Mouse (Mus musculus) thymus, postnatal 0 days (tissue): ENCODE data around the gene Plekhh1. TPM values are rescaled to one million over a fixed set of nuclear protein-coding genes. Genes with fewer than 3 reads are reported as not detected.

ENCODE experiments used
- DNase-seq: peaks from one replicate; pipeline ENCODE4 v3.0.0-alpha.2; 2015; ENCODE audit warnings: low spot score
- polyA plus RNA-seq: library from polyadenylated mRNA; unstranded; fragments of >200 nt; fragmentation: Nextera tagmentation; extraction: Ambion mirVana; gene quantifications from 2 replicates; pipeline ENCODE4 v1.2.1, GENCODE M21; 2015

Gene Plekhh1
- 0.33 and 0.46 TPM in 2 replicates for polyA plus RNA-seq

DNA sequence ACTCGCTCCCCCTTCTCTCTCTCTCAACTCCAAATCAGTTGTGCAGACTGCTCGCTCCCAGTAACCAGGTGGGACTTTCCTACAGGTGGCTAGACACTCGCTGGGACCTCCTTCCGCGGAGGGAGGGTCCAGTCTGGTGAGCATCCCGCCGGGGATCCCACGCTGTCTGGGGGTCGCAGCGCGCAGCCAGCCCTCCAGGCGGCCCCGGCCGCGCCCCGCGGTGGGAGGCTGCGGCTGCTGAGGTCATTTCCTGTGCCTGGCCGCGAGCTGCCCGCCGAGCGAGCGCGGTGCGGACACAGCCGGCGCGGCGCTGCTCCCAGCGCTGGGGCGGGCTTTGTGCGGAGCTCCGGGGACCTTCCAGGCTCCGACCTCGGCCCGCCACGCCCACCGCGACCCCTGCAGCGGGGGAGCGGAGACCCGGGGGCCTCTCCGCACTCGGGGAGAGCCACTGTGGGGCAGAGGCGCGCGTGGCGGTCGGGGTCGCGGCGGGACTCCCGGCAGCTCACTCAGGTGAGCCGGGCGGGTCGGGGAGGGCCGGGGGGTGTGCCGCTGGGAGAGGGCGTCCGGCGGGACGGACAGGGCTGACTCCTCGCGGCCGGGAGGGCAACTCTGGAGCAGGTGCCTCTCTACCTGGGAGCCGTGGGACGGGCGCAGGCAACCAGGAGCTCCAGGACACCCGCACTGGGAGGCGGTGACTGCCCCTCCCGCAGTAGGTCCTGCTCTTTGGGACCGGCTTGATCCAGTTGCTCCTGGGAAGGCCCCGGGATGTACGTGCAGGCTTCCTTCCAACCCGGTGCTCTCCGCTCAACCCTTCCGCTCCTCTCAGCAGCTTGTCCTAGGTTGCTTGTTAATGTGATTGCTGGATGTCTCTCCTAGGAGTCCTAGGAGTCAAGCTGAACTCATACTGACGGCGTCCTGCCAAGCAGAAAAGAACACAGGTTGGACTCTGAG, at the start of gene Plekhh1:
Gene Plekhh1 (plus strand): TSS at position 253 of the 951 bp plus-strand sequence.
- peak; percentile 6 for DNase-seq

DNA sequence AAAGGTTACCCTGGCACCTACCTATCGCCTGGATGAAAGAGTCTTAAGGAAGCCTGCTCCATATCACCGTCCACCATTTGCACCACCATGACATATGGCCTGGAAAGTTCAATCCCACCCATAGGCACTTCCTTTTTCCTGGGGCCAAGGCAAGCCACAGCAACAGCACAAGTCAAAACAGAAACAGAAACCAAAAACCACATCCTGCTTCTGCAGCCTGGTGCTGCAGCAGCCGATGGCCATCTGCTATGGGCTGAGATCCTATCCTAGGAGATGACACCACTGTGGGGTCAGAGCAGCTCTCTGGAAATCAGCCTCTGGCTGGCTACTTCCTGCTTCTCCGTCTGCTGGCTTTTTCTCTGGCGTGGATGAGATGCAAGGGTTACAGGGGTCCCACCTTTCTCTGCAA, 48.3 kb upstream of the Plekhh1 start:
- DNase-seq = peak; percentile 89

DNA sequence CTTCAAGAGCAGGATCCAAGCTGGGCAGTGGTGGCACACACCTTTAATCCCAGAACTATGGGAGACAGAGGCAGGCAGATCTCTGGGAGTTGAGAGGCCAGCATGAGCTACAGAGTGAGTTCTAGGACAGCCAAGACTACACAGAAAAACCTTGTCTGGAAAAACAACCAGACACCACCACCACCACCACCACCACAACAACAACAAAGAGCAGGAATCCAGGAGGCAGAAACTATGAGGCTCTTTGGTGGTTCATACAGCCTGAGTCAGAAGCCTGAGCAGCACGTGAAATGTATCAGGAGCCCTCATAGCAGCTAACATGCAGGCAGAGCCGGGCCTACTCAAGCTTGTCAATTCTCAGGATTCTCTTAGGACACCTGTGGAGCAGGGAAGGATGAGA, 47.8 kb upstream of the Plekhh1 start:
- no peak for DNase-seq

DNA sequence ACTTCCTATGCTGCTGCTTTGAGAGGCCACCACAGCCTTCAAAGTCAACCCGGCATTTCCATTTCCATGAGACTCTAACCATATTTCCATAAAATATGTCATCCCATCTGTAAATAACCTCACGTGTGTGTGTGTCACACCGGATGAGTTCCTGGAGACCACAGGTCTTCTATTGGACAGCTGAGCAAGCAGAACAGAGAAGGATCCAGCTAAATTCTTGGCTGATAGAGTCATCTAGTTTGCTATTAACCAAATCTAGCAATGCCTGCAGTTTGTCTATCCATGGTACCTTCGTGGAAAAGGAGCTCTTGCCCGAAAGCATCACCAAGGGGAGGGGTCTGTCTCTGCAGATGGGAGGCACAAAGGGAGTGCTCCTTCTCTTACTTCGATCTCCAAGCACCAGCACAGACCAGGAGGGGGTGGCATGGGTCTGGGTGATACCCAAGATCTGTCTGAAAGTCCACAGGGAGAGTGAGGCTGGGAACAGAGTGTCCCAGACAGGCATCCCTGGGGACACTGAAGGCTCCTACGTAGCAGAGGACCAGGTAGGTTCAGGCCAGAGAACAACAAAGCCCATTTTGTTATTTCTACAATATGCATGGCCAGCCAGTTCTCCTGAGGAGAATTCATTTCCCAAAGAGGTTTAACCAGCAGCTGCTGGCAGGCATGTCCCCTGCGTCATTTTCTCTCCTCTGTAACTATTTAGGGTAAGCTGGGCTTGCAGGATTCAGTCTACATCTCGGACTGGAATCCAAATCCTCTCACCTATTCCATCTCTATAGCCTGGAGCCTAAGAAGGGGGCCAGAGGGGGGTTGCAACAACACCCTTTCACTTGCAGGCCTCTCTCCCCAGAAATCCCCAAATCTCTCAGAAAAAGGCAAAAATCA, 46.8 kb upstream of the Plekhh1 start:
- no peak for DNase-seq

DNA sequence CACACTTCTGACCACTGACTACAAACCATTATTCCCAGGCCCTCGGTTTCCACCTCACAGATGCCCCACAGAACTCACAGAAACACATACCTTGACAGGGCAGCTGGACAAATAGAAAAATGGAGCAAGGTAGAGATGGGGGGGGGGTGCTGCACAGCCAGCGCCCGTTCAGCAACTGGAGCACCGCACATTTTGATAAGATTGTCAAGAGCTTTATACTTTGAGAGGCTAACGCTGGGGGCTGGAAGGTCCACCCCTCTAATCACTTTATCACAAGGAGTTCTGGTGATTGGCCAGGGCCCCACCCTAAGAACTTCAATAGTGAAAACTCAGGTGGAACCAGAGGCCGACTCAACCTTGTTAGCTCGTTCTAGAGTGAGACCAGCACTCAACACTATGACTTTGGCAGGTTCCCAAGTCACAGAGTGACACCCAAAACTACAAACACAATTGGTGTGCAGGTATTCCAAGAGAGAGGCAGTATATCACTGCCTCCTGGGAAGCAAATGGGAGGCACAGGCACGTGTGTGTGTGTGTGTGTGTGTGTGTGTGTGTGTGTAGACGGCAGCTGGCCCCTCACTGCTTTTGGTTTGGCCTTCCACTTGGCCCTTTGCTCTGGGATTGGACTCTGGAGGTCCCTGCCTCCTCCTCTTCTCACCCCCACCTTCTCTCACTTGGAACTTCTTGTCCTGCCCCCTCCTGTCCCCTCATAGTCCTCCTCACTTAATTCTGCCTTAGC, 45.5 kb upstream of the Plekhh1 start:
- DNase-seq = no peak

DNA sequence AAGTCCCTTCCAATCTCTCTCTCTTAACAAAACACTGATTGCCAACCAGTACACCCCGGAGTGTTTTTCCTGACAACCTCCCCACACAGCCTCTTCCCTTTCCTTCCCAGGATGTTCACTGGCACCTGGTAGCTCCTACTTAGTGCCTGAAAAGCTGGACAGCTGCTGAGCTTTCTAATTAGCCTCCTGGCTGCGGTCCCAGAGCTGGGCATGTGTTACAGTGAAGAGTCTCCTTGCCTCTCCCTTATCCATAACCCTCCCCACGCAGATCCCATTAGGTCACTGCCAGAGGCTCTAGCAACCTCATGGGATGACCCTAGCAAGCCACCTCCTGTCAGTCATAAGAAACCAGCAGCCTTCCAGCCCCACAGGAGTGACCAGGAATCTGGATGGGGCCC, 44.9 kb upstream of the Plekhh1 start:
- DNase-seq = no peak

DNA sequence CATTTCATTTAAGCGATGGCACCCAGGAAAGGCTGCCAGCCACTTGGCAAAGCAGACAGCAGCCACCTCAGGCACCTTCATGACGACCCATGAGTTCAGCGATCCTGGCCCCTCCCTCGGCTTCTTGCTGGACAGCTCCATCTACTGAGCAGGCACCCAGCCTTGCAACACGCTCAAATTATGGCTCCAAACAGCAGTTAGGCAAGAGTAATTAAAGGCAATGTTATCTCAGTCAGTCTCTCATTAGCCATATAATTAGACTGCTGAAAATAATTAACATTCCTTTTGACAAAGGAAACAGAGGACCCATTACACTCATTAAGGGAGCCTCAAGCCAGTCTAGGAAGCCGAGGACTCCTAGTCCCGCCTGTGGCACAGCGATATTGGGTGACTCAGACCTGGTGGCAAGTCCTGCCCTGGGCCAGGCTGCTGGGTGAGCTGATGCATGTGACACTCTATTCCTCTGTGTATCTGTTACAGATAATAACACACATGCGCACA, 41.3 kb upstream of the Plekhh1 start:
- DNase-seq = no peak

DNA sequence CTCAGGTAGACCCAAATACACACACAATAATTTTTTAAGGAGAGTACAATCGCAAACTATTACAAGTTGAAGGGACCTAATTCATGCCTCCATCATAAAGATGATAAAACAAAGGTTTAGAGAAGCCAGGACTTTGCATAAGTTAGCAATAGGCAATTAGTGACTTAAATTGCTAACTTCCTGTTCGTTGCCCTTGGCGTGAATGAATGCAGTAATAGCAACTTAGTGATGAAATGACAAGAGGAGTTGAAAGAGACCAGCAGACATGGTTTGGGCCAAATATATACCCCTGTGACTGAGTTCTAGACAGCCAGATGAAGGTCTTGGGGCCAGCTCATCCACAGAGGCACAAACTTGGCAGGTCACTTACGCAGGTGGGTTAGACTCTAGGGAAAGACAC, 32.7 kb upstream of the Plekhh1 start:
- DNase-seq = no peak

DNA sequence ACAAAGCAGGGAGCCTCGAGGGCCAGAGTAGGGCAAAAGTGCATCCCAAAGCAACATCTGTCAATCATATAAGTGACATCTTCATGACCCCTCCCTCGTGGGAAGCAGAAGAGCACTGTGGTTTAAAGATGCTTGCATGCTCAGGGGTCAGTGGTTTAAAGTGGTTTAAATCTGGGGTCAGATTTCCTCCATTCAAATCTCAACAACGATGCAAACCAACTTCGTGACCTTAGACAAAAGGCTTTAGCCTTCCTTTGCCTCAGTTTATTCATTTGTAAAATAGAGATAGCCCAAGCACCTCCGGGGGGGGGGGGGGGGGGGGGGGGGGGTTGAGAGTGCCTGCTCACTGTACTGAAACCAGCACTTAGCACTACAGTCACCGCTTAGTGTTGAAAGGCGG, 32.3 kb upstream of the Plekhh1 start:
- DNase-seq = no peak

DNA sequence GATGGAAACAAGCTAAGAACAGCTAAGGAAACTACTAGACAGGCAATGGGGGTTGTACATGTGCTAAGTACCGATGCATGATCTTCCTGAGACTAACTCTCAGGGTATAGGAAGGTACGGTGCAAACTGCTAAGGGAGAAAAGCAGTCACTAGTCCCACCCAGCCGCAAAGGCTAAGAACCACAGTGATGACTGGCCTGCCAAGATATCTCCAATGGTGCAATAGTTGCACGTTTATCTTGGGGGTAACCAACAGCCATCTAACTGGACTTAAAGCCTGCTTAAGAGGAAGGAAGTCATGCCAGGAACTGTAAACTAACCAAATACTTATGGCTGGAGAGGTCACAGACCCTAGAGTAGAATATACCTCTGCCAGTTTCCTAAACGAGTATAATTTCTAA, 26.6 kb upstream of the Plekhh1 start:
- no peak for DNase-seq

DNA sequence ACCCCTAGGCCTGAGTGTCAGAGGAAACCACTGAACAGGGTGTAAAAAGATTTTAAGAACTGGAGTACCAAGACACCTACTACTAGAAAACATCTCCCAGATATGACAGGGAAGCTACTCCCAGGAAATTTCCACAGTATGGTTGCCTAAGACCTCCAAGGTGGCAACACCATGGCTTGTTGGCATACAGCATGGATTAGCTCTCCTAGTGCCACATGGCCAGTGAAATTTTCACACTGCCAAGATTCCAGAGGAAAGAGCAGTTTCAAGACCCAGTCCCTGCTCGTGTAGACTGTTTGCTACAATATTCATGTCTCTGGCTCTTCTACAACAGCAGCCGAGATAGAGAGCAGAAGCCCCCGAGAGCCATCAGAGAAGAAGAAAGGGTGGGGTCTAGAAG, 26.0 kb upstream of the Plekhh1 start:
- no peak for DNase-seq

DNA sequence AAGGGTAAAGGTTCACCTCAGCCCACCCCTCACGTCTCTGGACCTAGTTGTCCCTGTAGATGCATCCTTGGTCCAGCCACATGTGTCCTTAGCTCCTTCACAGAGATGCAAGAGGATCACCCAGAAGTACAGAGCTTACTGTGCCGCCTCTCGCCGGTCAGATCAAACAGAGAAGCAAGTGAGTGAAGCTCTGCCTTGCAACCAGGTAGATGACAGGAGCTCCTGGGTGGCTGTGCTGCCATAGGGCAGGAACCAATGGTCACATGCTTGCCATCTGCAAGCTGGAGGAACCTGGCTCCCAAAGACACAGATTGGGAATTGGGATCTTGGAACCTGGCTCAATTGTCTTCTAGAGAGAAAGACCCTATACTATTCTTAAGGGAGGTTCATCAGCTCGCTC, 23.5 kb upstream of the Plekhh1 start:
- no peak for DNase-seq

DNA sequence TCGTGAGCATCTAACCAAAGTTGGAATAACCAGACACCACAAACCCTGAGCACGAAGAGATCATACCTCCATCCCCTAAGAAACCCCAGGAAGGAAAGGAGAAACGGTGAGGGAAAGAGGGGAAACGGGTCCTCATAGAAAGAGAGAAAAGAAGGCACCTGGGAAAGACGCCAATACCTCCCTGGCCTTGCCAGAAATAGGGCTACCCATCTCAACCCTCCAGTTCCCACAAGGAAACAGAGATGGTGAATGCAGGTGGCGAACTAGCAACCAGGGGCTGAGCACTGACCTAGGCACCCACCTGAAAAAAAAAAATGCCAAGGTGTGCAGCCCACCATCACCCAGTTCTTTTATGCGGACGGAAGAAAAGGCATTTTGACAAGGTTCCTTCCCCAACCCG, 22.9 kb upstream of the Plekhh1 start:
- no peak for DNase-seq

DNA sequence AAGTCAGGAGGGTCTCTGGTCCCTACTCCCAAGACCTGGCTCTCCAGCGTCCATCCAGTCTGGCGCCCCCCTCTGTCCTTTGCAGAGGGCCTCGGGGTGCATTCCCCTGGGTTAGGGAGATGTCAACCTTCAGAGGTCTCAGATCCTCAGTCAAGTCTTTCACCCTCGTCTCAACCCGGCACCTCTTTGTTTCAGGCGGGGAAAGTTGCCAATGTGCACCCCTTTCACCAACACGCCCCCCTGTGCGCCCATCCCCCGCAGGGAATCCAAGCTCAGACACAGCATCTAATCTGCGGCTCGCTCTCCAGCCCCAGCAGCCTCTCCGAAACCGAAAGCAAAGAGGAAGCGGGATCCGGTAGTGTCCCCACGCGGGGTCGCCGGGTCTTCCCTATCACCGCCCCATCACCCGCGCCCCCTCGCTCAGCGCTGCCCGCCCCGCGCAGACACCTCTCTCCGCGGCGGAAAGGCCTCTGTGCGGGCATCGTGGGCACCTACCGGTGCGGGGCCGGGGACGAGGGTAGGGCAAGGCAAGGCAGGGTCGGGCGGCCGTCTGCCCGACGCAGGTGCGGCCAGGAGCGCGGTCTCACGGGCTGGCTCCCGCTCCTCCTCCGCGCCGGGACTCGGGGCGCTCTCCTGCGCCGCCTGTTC, 22.4 kb upstream of the Plekhh1 start:
- DNase-seq = peak; percentile 65

DNA sequence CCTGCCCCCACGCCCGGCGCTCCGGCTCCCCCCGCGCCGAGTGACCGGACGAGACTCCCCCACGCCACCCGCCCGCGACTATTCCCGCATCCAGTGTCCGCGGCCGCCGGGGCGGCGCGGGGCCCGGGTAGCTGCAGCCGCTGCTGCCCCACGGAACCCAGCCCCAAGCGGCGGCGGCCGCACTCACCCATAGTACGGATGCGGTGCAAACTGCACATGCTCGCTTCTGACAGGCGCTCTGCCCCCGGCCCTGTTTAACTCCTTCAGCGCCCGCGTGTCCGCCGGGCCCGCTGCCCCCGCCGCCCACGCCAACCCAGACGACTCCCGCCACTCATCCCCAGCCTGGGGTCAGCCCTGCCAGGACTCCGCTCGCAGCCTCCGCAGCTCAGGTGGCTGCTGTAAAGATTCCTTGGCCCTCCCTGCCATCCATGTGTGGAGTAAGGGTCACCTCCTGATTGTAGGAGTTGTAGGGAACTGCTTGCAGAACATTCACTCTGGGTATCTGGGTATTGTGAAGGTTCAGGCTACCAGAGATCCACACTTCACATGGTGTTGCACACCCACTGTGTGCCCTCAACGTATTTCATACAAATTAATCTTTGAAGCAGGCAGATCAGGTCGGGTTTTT, 21.7 kb upstream of the Plekhh1 start, which contains the start of gene Tmem229b:
Gene Tmem229b (minus strand): TSS at position 502 of the 628 bp plus-strand sequence.
- peak; percentile 57 for DNase-seq

DNA sequence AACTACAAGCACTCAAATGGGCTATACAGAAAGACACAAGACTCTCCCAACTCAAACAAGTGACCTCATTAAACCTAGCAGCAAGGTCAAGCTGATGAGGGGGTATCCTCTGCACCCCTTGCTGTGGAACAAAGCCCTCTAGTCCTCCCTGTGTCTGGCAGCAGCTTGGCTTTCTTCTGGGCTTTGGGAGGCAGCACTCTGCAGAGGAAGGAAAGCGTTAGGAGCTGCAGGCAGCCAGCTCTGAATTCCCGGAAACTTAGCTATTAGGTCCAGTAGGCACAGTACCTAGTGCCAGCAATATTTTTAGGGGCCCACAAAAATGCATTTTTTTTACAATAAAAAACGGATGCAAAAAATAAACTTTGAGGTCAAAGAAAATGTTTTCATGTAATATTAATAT, 18.4 kb upstream of the Plekhh1 start:
- DNase-seq = no peak

DNA sequence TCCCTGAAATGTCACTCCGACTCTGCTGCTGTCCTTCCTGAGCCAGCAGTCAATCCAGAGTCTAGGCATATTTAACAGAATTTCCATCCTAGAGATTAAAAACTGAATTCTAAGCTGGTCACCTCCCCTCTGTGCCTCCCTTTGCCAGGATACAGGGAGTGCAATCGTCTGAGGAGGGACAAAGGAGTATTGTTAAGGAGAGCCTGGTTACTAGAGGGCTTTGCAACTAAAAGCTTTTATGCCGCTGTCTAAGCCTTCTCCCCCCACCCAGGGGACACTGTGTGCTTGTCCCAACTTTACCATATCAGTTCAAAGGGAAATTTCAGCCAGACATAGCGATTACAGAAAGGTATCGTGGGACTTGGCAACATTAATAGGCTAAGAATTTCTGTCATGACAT, 12.9 kb upstream of the Plekhh1 start:
- DNase-seq = no peak

DNA sequence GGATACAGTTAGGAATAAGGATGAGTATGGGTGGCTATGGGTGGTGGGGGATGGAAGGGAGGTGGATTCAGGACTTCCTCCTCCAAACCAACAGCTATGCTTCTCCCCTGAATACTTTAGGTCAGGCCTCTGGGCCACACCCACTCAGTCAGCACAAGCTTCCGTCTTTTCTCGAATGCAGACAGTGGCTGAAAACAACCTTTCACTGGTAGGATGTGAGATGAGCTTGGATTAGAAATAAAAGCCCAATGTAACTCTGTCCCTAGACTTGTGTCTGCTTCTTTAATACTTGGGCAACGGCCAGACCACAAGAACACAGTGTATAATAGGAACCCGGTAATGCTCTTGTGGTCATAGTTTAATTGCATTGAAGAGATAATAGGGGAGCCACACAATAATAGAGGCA, 11.0 kb upstream of the Plekhh1 start:
- no peak for DNase-seq

DNA sequence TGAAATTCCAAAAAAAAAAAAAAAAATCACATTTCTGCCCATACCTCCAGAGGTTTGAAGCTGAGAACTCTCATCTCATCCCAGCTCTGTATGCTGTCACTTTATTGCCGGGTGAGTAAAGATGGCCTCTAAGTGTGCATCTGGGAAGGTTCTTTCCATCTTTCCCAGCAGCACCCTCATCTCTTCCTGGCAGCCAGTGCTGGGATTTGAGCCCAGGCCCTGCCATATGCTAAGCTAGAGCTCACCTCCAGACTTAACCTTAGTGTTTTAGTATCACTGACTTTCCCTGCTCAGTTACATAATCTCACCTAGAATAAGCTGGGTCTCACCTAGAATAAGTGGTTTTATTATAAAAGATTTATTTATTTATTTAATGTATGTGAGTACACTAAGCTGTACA, 7.1 kb upstream of the Plekhh1 start:
- no peak for DNase-seq

DNA sequence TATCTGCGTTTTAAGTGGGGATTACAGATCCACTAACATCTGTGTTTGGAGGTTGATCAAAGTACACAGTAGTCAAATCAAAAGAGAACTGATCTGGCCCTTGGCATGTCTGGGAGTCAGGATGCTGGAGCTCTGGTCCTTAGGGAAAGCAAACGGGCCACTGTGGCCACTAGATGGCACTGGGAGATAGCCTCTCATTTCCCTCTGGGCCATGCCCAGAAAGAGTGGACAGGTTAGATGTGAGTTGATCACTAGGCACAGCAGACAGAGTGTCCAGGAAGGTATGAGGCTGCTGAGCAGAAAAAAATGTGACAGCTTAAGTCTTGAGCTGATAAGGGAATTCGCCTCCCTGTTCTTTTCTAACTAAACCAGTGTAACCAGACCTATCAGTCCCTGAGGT, 6.1 kb upstream of the Plekhh1 start:
- no peak for DNase-seq
